In genomic region chr10:95074959-95075590, GRCm38 (mm10) we compare ENCODE assay signal across 11 mouse cellular contexts.
DNase-seq lines count a peak whose midpoint lies in the region; ATAC-seq and TF ChIP-seq lines count a peak whose summit lies in the region.
"Had no signal": no experiment of that assay in that cellular context is flagged by ENCODE, and none has a peak within 500 bp of the region (broad histone marks: within the 10 kb centered on the region; RNA-seq: fewer than 3 reads in every experiment).

No protein-coding gene starts in this region.

- no peak for TF ChIP-seq CTCF in lung, embryonic 14.5 days (IDR thresholded peaks at IDR 0.05; ENCODE audit: low read depth)

- WGBS in liver, embryonic 13.5 days (ENCODE audit: insufficient replicate concordance): 32% methylated on average over 5 of the region's 5 CpGs
- 42% methylated on average over 5 of the region's 5 CpGs for WGBS in lung, embryonic 14.5 days

- H3K4me1 ChIP-seq in liver, embryonic 13.5 days (replicated peaks): no peaks in the 10 kb centered on the region; the same call in 1 of the 2 replicates
- H3K4me1 ChIP-seq in lung, embryonic 14.5 days (ENCODE audit: insufficient read depth): no peaks in the 10 kb centered on the region

- H3K4me3 ChIP-seq in liver, embryonic 13.5 days (replicated peaks): no peak overlapping the region
- H3K4me3 ChIP-seq in lung, embryonic 14.5 days (ENCODE audit: low read depth, low read length): no peak overlapping the region
- H3K4me3 ChIP-seq: erythroblast, embryonic 14.5 days had no signal

- no peak for ATAC-seq in liver, embryonic 13.5 days (ENCODE audit: low read depth)
- peak; percentile 60; the same call in 1 of the 2 replicates for ATAC-seq in lung, embryonic 14.5 days (ENCODE audit: insufficient read depth)

- H3K36me3 ChIP-seq in liver, embryonic 13.5 days: no peaks in the 10 kb centered on the region
- no peaks in the 10 kb centered on the region for H3K36me3 ChIP-seq in lung, embryonic 14.5 days (ENCODE audit: insufficient read depth)
- no peaks in the 10 kb centered on the region for H3K36me3 ChIP-seq in splenic B cell, adult 2 months (ENCODE audit: control insufficient read depth, insufficient read depth, low read length, poor library complexity, severe bottlenecking)

- H3K4me2 ChIP-seq in liver, embryonic 13.5 days: no peak overlapping the region
- no peak overlapping the region for H3K4me2 ChIP-seq in lung, embryonic 14.5 days

- H3K9ac ChIP-seq in liver, embryonic 13.5 days: peak overlapping the region; percentile 23; the same call in 1 of the 2 replicates
- no peak overlapping the region for H3K9ac ChIP-seq in lung, embryonic 14.5 days

- DNase-seq in adrenal gland, postnatal 14 days: peak; percentile 11
- no peak for DNase-seq in adrenal gland, adult 8-10 months
- DNase-seq in liver, embryonic 13.5 days: no peak
- DNase-seq in liver: no peak
- DNase-seq in lung, embryonic 14.5 days: peak; percentile 73
- DNase-seq in splenic B cell, adult 2 months (ENCODE audit: low read depth, low spot score): peak; percentile 53
- no peak for DNase-seq in kidney, postnatal 25 days
- no peak for DNase-seq in adrenal gland, adult 18-20 months (ENCODE audit: low spot score in 2 of 2)
- DNase-seq: cerebellum, adult 2 months; thymus, postnatal 25 days had no signal

- H3K9me3 ChIP-seq in liver, embryonic 13.5 days (replicated peaks): no peaks in the 10 kb centered on the region
- H3K9me3 ChIP-seq in lung, embryonic 14.5 days (ENCODE audit: low read depth, low read length): no peaks in the 10 kb centered on the region

- no peaks in the 10 kb centered on the region for H3K27me3 ChIP-seq in liver, embryonic 13.5 days
- H3K27me3 ChIP-seq in lung, embryonic 14.5 days (ENCODE audit: insufficient read depth, low read length): no peaks in the 10 kb centered on the region
- H3K27me3 ChIP-seq in splenic B cell, adult 2 months (ENCODE audit: control insufficient read depth, insufficient read depth, low read length, poor library complexity, severe bottlenecking): no peaks in the 10 kb centered on the region

- no peak overlapping the region for H3K27ac ChIP-seq in liver, embryonic 13.5 days
- peak overlapping the region; percentile 66; the same call in 1 of the 2 replicates for H3K27ac ChIP-seq in lung, embryonic 14.5 days (ENCODE audit: low read depth)

Comparison
In these comparisons a context has a peak if more than half of its experiments do, and no peak if none do; other contexts are left out.
1. DNase-seq: peak in adrenal gland, postnatal 14 days (single experiment), lung, embryonic 14.5 days (single experiment) and splenic B cell, adult 2 months (single experiment); none in adrenal gland, adult 8-10 months (single experiment), liver, embryonic 13.5 days (single experiment), liver (single experiment), kidney, postnatal 25 days (0 of 2) and adrenal gland, adult 18-20 months (0 of 2).